Mouse (Mus musculus): ENCODE measurements at regions not wholly inside any gene's neighbourhood (a gene's known extent, or its start where the extent isn't known, plus 50 kb on each side); places are given as distances from the start of the nearest gene placed in this dataset.
A peak's percentile ranks its signal among the peaks of the same experiment; 100 is the strongest.

GRCm38 (mm10) chr11:20463173-20463681 is 79.8 kb upstream of the Sertad2 start:
- no peak for ATAC-seq

GRCm38 (mm10) chr11:20464564-20464963 is 78.5 kb upstream of the Sertad2 start:
- no peak for ATAC-seq

GRCm38 (mm10) chr11:20466591-20466990 is 76.5 kb upstream of the Sertad2 start:
- ATAC-seq, result no peak

GRCm38 (mm10) chr11:20468319-20469018 is 74.6 kb upstream of the Sertad2 start:
- no peak for ATAC-seq

- no peak for ATAC-seq
These were observed 73.7 kb upstream of the Sertad2 start for GRCm38 (mm10) chr11:20469368-20469767.

- no peak for ATAC-seq
These were observed 72.7 kb upstream of the Sertad2 start for GRCm38 (mm10) chr11:20470396-20470795.

- ATAC-seq, result no peak
These were observed 70.7 kb upstream of the Sertad2 start for GRCm38 (mm10) chr11:20472336-20472735.

- ATAC-seq, result no peak
These were observed 67.4 kb upstream of the Sertad2 start for GRCm38 (mm10) chr11:20475629-20476028.

GRCm38 (mm10) chr11:20476494-20476893 is 66.6 kb upstream of the Sertad2 start:
- ATAC-seq, result no peak

- peak; percentile 99 for ATAC-seq
These were observed 65.6 kb upstream of the Sertad2 start for GRCm38 (mm10) chr11:20477183-20478037.

GRCm38 (mm10) chr11:20480632-20481031 is 62.4 kb upstream of the Sertad2 start:
- ATAC-seq, result no peak

GRCm38 (mm10) chr11:20485371-20485770 is 57.7 kb upstream of the Sertad2 start:
- ATAC-seq, result no peak
